Mouse (Mus musculus) adipocyte (in vitro differentiated cells): ENCODE measurements around the gene Snrpd3.
"Not testable (repeated sequence)": the region's sequence is repeated elsewhere in the genome, so short reads cannot be mapped to it uniquely, and the experiment has no call there.

Source experiments
- DNase-seq: peaks from one replicate; pipeline ENCODE4 v3.0.0-alpha.2; 2016; ENCODE audit warnings: low spot score

Gene Snrpd3

GRCm38 (mm10) chr10:75535423-75535822 is 18.1 kb downstream of the Snrpd3 start:
- DNase-seq = no peak

- no peak for DNase-seq
Measured at GRCm38 (mm10) chr10:75536123-75536522, 18.8 kb downstream of the Snrpd3 start.

- no peak for DNase-seq
Measured at GRCm38 (mm10) chr10:75547901-75548300, 30.6 kb downstream of the Snrpd3 start.

- DNase-seq = no peak
Measured at GRCm38 (mm10) chr10:75548486-75548885, 31.1 kb downstream of the Snrpd3 start.

- no peak for DNase-seq
Measured at GRCm38 (mm10) chr10:75549886-75550285, 32.5 kb downstream of the Snrpd3 start.

- no peak for DNase-seq
Measured at GRCm38 (mm10) chr10:75551175-75551574, 33.8 kb downstream of the Snrpd3 start.

GRCm38 (mm10) chr10:75552106-75552505 is 34.8 kb downstream of the Snrpd3 start:
- DNase-seq = no peak

GRCm38 (mm10) chr10:75552701-75553450 is 35.5 kb downstream of the Snrpd3 start:
- DNase-seq = no peak

GRCm38 (mm10) chr10:75554090-75554489 is 36.7 kb downstream of the Snrpd3 start:
- peak; percentile 58 for DNase-seq

- peak; percentile 14 for DNase-seq
Measured at GRCm38 (mm10) chr10:75555557-75555956, 38.2 kb downstream of the Snrpd3 start.

- peak; percentile 61 for DNase-seq
Measured at GRCm38 (mm10) chr10:75556026-75556425, 38.7 kb downstream of the Snrpd3 start.

- DNase-seq = peak; percentile 54
Measured at GRCm38 (mm10) chr10:75558515-75558914, 41.2 kb downstream of the Snrpd3 start.

- DNase-seq = no peak
Measured at GRCm38 (mm10) chr10:75559041-75559675, 41.8 kb downstream of the Snrpd3 start.

GRCm38 (mm10) chr10:75559676-75560548 is 42.6 kb downstream of the Snrpd3 start, which contains the start of gene Lrrc75b:
TSS of gene Lrrc75b (minus strand) at chr10:75560330.
- DNase-seq = no peak

GRCm38 (mm10) chr10:75560549-75560899 is 43.2 kb downstream of the Snrpd3 start:
- no peak for DNase-seq

GRCm38 (mm10) chr10:75561071-75561654 is 43.8 kb downstream of the Snrpd3 start, which contains the start of gene Ggt1:
TSS of gene Ggt1 (plus strand) at chr10:75561604.
- DNase-seq = no peak

- DNase-seq = no peak
Measured at GRCm38 (mm10) chr10:75562596-75562995, 45.2 kb downstream of the Snrpd3 start.

- no peak for DNase-seq
Measured at GRCm38 (mm10) chr10:75564687-75565265, 47.4 kb downstream of the Snrpd3 start.

GRCm38 (mm10) chr10:75565436-75565835 is 48.1 kb downstream of the Snrpd3 start:
- no peak for DNase-seq

- DNase-seq = no peak
Measured at GRCm38 (mm10) chr10:75565906-75566305, 48.6 kb downstream of the Snrpd3 start.

- no peak for DNase-seq
Measured at GRCm38 (mm10) chr10:75566321-75566720, 49.0 kb downstream of the Snrpd3 start.

GRCm38 (mm10) chr10:75566765-75567164 is 49.4 kb downstream of the Snrpd3 start:
- DNase-seq = not testable (repeated sequence)
